Mouse (Mus musculus) B cell, adult 2 months (primary cell): ENCODE data around the gene Ddx4.

Source experiments
- DNase-seq, 2 experiments: peaks; one replicate each; pipeline ENCODE4 v3.0.0; 2022

The Ddx4 gene

DNA sequence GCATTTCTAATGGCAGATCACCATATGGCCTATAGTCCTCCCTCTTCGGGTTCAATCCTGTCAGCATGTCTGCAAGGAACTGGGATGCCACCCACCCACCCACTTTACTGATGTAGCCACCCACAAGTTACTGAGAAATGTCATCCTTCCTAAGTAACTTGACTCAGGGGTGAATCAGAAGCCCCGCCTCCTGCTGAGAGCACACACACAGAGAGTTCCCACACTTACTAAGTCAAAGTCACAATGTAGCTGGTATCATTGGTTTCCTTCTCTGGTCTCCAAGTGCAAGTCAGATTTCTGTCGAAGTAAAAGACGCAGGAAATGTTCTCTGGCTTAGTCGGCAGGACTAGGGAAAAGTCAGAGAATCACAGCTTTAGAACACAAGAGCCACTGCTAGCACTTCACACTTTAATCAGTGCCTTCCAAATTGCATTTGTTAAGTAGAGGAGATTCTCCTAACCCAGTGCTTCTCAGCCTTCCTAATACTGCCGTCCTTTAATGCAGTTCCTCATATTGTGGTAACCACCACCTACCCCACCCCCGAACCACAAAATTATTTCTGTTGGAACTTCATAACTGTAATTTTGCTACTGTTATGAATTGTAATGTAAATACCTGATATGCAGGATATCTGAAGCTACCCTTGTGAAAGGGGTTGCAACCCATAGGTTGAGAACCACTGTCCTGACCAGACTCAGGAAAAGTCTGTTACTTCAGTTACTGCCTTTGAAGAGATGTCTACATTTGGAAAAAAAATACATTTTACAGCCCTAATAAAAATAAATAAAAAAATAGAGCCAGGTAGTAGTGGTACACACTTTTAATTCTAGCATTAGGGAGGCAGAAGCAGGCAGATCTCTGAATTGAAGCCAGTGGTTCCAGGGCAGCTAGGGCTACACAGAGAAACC is 100.4 kb downstream of the Ddx4 start:
- no peak for DNase-seq
